Mouse (Mus musculus) ES-Bruce4 (cell line): Measurements from ENCODE around the gene Yars. TPM values are rescaled to one million over a fixed set of nuclear protein-coding genes. Genes with fewer than 3 reads are reported as not detected.
A peak's percentile ranks its signal among the peaks of the same experiment; 100 is the strongest.

Source experiments
- H3K27ac ChIP-seq: 2 replicates; pipeline ENCODE4 v1.5.1; 2012; ENCODE audit warnings: low read length, inconsistent platforms; ENCODE audit not compliant: insufficient read depth
- H3K27me3 ChIP-seq: 2 replicates; pipeline ENCODE4 v1.6.1; 2012; ENCODE audit warnings: mild to moderate bottlenecking, low read length, inconsistent platforms; ENCODE audit not compliant: control insufficient read depth, poor library complexity, insufficient read depth, severe bottlenecking
- H3K36me3 ChIP-seq: 2 replicates; pipeline ENCODE4 v1.6.1; 2012; ENCODE audit warnings: inconsistent platforms, mild to moderate bottlenecking, low read length, moderate library complexity; ENCODE audit not compliant: control insufficient read depth, poor library complexity, insufficient read depth, severe bottlenecking
- H3K4me1 ChIP-seq: one replicate; pipeline ENCODE4 v1.8.1; 2011; ENCODE audit warnings: low read length; ENCODE audit not compliant: control insufficient read depth, insufficient read depth
- H3K4me3 ChIP-seq: 2 replicates; pipeline ENCODE4 v1.5.1; 2011; ENCODE audit warnings: low read depth, mild to moderate bottlenecking, low read length
- H3K9ac ChIP-seq: 2 replicates; pipeline ENCODE4 v1.6.1; 2012; ENCODE audit warnings: low read depth, mild to moderate bottlenecking, inconsistent platforms; ENCODE audit not compliant: poor library complexity, severe bottlenecking
- H3K9me3 ChIP-seq: replicated peaks from 2 replicates; pipeline ENCODE4 v1.6.1; 2012; ENCODE audit warnings: mild to moderate bottlenecking, low read length, inconsistent platforms; ENCODE audit not compliant: control insufficient read depth, poor library complexity, insufficient read depth, severe bottlenecking
- CTCF ChIP-seq: IDR thresholded peaks from one replicate; pipeline ENCODE4 v1.8.1; 2011; ENCODE audit warnings: low read depth, low read length
- EP300 ChIP-seq: IDR thresholded peaks from 2 replicates; pipeline ENCODE4 v1.6.1; 2011; ENCODE audit warnings: low read depth, low read length; ENCODE audit not compliant: insufficient read depth
- POLR2A ChIP-seq: IDR thresholded peaks from one replicate; pipeline ENCODE4 v1.8.1; 2011; ENCODE audit warnings: low read length; ENCODE audit not compliant: insufficient read depth
- polyA plus RNA-seq: library from polyadenylated mRNA; stranded (reverse); fragments of >200 nt; gene quantifications from 2 replicates; pipeline ENCODE4 v1.2.4, GENCODE M21; 2011; ENCODE audit warnings: low read depth; ENCODE audit not compliant: missing spikeins, insufficient read depth, insufficient read length

Gene Yars
- polyA plus RNA-seq, 1 experiment, result 99.8 TPM

- peaks cover 66% of the 10 kb centered on the region for H3K36me3 ChIP-seq
- no peak overlapping the region for H3K4me3 ChIP-seq
- H3K9ac ChIP-seq, result no peak overlapping the region
- no peaks in the 10 kb centered on the region for H3K9me3 ChIP-seq
- peaks cover 6% of the 10 kb centered on the region for H3K4me1 ChIP-seq
- no peaks in the 10 kb centered on the region for H3K27me3 ChIP-seq
- TF ChIP-seq POLR2A, result no peak
- TF ChIP-seq CTCF, result no peak
- no peak for TF ChIP-seq EP300
- no peak overlapping the region for H3K27ac ChIP-seq
Measured at GRCm38 (mm10) chr4:129218569-129219175, 29.1 kb downstream of the Yars start.

GRCm38 (mm10) chr4:129219198-129219597 is 29.6 kb downstream of the Yars start:
- no peaks in the 10 kb centered on the region for H3K9me3 ChIP-seq
- H3K4me3 ChIP-seq, result no peak overlapping the region
- H3K36me3 ChIP-seq, result peaks cover 64% of the 10 kb centered on the region
- H3K27me3 ChIP-seq, result no peaks in the 10 kb centered on the region
- peaks cover 6% of the 10 kb centered on the region for H3K4me1 ChIP-seq
- H3K27ac ChIP-seq, result no peak overlapping the region
- no peak for TF ChIP-seq CTCF
- TF ChIP-seq POLR2A, result no peak
- no peak for TF ChIP-seq EP300
- H3K9ac ChIP-seq, result no peak overlapping the region

GRCm38 (mm10) chr4:129220376-129221089 is 31.0 kb downstream of the Yars start:
- Histone ChIP-seq H3K27ac (peak overlapping the region; percentile 23), H3K9ac (peak overlapping the region; percentile 9; the same call in 1 of the 2 replicates), H3K9me3 (no peaks in the 10 kb centered on the region), H3K27me3 (no peaks in the 10 kb centered on the region), H3K4me1 (peaks cover 8% of the 10 kb centered on the region), H3K4me3 (peak overlapping the region; percentile 51), H3K36me3 (peaks cover 66% of the 10 kb centered on the region)
- TF ChIP-seq CTCF (no peak), EP300 (no peak), POLR2A (no peak)

GRCm38 (mm10) chr4:129221097-129222010 is 31.8 kb downstream of the Yars start:
- peaks cover 8% of the 10 kb centered on the region for H3K4me1 ChIP-seq
- H3K4me3 ChIP-seq, result peak overlapping the region; percentile 51
- H3K27me3 ChIP-seq, result no peaks in the 10 kb centered on the region
- H3K27ac ChIP-seq, result peak overlapping the region; percentile 55; the same call in 1 of the 2 replicates
- TF ChIP-seq EP300, result peak; percentile 62; the same call in 1 of the 2 replicates
- TF ChIP-seq CTCF, result no peak
- no peak for TF ChIP-seq POLR2A
- peaks cover 62% of the 10 kb centered on the region for H3K36me3 ChIP-seq
- H3K9me3 ChIP-seq, result no peaks in the 10 kb centered on the region
- peak overlapping the region; percentile 68 for H3K9ac ChIP-seq

GRCm38 (mm10) chr4:129222019-129222925 is 32.7 kb downstream of the Yars start:
- Histone ChIP-seq H3K9me3 (no peaks in the 10 kb centered on the region), H3K27me3 (no peaks in the 10 kb centered on the region), H3K9ac (peak overlapping the region; percentile 68), H3K27ac (peak overlapping the region; percentile 42), H3K4me3 (peak overlapping the region; percentile 51), H3K4me1 (peaks cover 8% of the 10 kb centered on the region), H3K36me3 (peaks cover 57% of the 10 kb centered on the region)
- TF ChIP-seq EP300 (0 out of 2 replicates have a peak, but pooled peaks have one; percentile 35), POLR2A (no peak)
